Mouse (Mus musculus) small intestine, adult 2 months (tissue): ENCODE measurements around the gene Col7a1.

Source experiments
- CTCF ChIP-seq: fragments of 200-500 bp; IDR thresholded peaks from 2 replicates; pipeline ENCODE4 v1.5.1; 2012; ENCODE audit warnings: low read depth, mild to moderate bottlenecking, control low read depth, inconsistent platforms, low read length, moderate library complexity, mixed read lengths; ENCODE audit not compliant: insufficient replicate concordance, insufficient read length; ENCODE audit errors: extremely low read depth
- POLR2A ChIP-seq: fragments of 200-500 bp; IDR thresholded peaks from 2 replicates; pipeline ENCODE4 v1.6.1; 2012; ENCODE audit warnings: low read depth, mild to moderate bottlenecking, control low read depth, inconsistent platforms, low read length, moderate library complexity

DNA sequence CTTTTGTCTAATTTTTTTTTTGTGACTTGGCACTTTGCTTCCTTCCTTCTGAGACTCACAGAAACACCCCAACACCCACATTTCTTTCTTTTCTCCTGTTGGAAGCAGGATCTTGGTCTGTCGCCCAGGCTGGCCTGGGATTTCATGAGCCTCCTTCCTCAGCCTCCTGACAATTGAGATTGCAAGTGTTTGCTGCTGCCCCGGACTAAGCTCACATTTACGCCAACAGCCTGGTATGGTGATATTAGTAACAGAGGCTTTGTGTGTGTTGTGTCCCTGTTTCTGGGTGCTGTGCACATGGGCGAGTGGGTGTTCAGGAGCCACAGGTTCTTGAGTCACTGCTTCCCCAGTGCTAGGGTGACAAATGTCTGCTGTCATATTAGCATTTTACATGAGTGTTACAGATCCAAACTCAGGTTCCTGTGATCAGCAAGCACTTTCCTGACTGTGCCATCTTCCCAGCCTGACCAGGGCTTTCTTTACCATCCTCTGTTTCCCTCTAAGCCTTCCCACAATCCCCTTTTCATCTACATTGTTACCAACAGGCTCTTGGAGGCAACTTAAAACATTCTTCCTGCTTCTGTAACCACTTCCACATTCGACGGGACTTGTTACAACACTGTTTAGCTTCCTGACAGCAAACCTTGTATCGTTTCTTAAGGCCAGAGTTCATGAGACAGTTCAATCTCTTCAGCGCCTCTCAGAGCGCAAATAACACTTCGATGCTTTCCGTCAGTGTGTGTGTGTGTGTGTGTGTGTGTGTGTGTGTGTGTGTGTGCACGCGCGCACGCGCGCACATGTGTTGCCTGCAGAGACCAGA lies 69.7 kb downstream of the Col7a1 start:
- TF ChIP-seq CTCF = no peak
- TF ChIP-seq POLR2A = no peak
